Mouse (Mus musculus) gastrocnemius, adult 2 months (tissue): ENCODE results near the gene Etfa. TPM values are rescaled to one million over a fixed set of nuclear protein-coding genes. Genes with fewer than 3 reads are reported as not detected.
A peak's percentile ranks its signal among the peaks of the same experiment; 100 is the strongest.

Experiments
- DNase-seq: peaks from one replicate; pipeline ENCODE4 v3.0.0; 2022
- H3K27ac ChIP-seq: fragments of 200-600 bp; 2 replicates; pipeline ENCODE4 v1.8.1; 2022; ENCODE audit warnings: mild to moderate bottlenecking
- H3K4me3 ChIP-seq: fragments of 200-600 bp; 2 replicates; pipeline ENCODE4 v1.8.1; 2022; ENCODE audit warnings: mild to moderate bottlenecking, moderate library complexity
- CTCF ChIP-seq: fragments of 200-600 bp; IDR thresholded peaks from 2 replicates; pipeline ENCODE4 v1.8.1; 2022; ENCODE audit warnings: antibody characterized with exemption, mild to moderate bottlenecking, moderate library complexity
- intact Hi-C: fragments of 180-260 bp; cut with DNase I; formaldehyde crosslinking; loops from one replicate; pipeline ENCODE4 v1.15.1; 2025
- long read RNA-seq, 2 experiments: library from polyadenylated mRNA; stranded (forward); transcript quantifications; one replicate each; pipeline ENCODE4 v2.0.0; 2021
- total RNA-seq, 2 experiments: library from RNA; stranded (reverse); gene quantifications; 2 replicates each; pipeline ENCODE4 v1.2.3; 2021

Gene Etfa
- 100 to 1,000 TPM; 217 to 370 TPM for total RNA-seq
- long read RNA-seq, experiment 1, transcript Etfa-201 (12 exons, 1,392 nt): major isoform, 393 of 454 reads
- long read RNA-seq, experiment 1, partial matches to known transcripts: 41 of 454 reads
- long read RNA-seq, experiment 1, other reads (novel, unspliced or antisense): 20 of 454 reads
- long read RNA-seq, experiment 2, transcript Etfa-201 (12 exons, 1,392 nt): major isoform, 487 of 549 reads
- long read RNA-seq, experiment 2, partial matches to known transcripts: 43 of 549 reads
- long read RNA-seq, experiment 2, other reads (novel, unspliced or antisense): 19 of 549 reads

GRCm38 (mm10) chr9:55512027-55512543 is at the start of gene Etfa:
Etfa (minus strand) TSS chr9:55512243.
- Histone ChIP-seq H3K4me3 (peak within 1 kb of the TSS; percentile 96), H3K27ac (peak within 1 kb of the TSS; percentile 99)
- TF ChIP-seq CTCF: no peak
- DNase-seq: peak; percentile 98
- intact Hi-C loops: no loop called here

GRCm38 (mm10) chr9:55560960-55561359 is 48.9 kb upstream of the Etfa start:
- Histone ChIP-seq H3K27ac (no peak overlapping the region), H3K4me3 (no peak overlapping the region)
- TF ChIP-seq CTCF: no peak
- intact Hi-C loops: no loop called here
- DNase-seq: no peak

GRCm38 (mm10) chr9:55554986-55555385 is 42.9 kb upstream of the Etfa start:
- no peak for TF ChIP-seq CTCF
- no peak for DNase-seq
- intact Hi-C loops: no loop called here
- no peak overlapping the region for H3K4me3 ChIP-seq
- H3K27ac ChIP-seq: no peak overlapping the region

- no peak overlapping the region for H3K4me3 ChIP-seq
- TF ChIP-seq CTCF: no peak; the same call in 1 of the 2 replicates
- intact Hi-C loops: no loop called here
- no peak for DNase-seq
- H3K27ac ChIP-seq: no peak overlapping the region
These were observed 37.4 kb upstream of the Etfa start for GRCm38 (mm10) chr9:55549302-55549890.

GRCm38 (mm10) chr9:55548871-55549270 is 36.8 kb upstream of the Etfa start:
- intact Hi-C loops: no loop called here
- TF ChIP-seq CTCF: no peak
- Histone ChIP-seq H3K4me3 (no peak overlapping the region), H3K27ac (no peak overlapping the region)
- DNase-seq: no peak

GRCm38 (mm10) chr9:55546176-55547010 is 34.4 kb upstream of the Etfa start:
- H3K4me3 ChIP-seq: peak overlapping the region; percentile 63
- no peak for TF ChIP-seq CTCF
- H3K27ac ChIP-seq: no peak overlapping the region
- intact Hi-C loops: no loop called here
- DNase-seq: peak; percentile 65

- no peak for TF ChIP-seq CTCF
- H3K4me3 ChIP-seq: peak overlapping the region; percentile 63
- intact Hi-C loops: no loop called here
- H3K27ac ChIP-seq: no peak overlapping the region
- DNase-seq: peak; percentile 21
These were observed 33.6 kb upstream of the Etfa start for GRCm38 (mm10) chr9:55545556-55546175.

- Histone ChIP-seq H3K4me3 (peak overlapping the region; percentile 63), H3K27ac (no peak overlapping the region)
- intact Hi-C loops: no loop called here
- peak; percentile 34 for DNase-seq
- TF ChIP-seq CTCF: no peak
These were observed 33.0 kb upstream of the Etfa start for GRCm38 (mm10) chr9:55544861-55545555.

- no peak overlapping the region for H3K27ac ChIP-seq
- peak overlapping the region; percentile 63 for H3K4me3 ChIP-seq
- DNase-seq: peak; percentile 35
- intact Hi-C loops: no loop called here
- no peak for TF ChIP-seq CTCF
These were observed 31.8 kb upstream of the Etfa start for GRCm38 (mm10) chr9:55543703-55544401.

- no peak for DNase-seq
- Histone ChIP-seq H3K27ac (no peak overlapping the region), H3K4me3 (no peak overlapping the region)
- intact Hi-C loops: no loop called here
- no peak for TF ChIP-seq CTCF
These were observed 31.3 kb upstream of the Etfa start for GRCm38 (mm10) chr9:55543336-55543702.
